Mouse (Mus musculus): ENCODE results near the gene Uchl4. TPM values are rescaled to one million over a fixed set of nuclear protein-coding genes. Genes with fewer than 3 reads are reported as not detected.
"Not testable (repeated sequence)": the region's sequence is repeated elsewhere in the genome, so short reads cannot be mapped to it uniquely, and the experiment has no call there.

The Uchl4 gene
- polyA plus RNA-seq (2014; fragmentation: Nextera tagmentation; extraction: Ambion mirVana), result 1.8 and 2.8 TPM in 2 replicates

DNA sequence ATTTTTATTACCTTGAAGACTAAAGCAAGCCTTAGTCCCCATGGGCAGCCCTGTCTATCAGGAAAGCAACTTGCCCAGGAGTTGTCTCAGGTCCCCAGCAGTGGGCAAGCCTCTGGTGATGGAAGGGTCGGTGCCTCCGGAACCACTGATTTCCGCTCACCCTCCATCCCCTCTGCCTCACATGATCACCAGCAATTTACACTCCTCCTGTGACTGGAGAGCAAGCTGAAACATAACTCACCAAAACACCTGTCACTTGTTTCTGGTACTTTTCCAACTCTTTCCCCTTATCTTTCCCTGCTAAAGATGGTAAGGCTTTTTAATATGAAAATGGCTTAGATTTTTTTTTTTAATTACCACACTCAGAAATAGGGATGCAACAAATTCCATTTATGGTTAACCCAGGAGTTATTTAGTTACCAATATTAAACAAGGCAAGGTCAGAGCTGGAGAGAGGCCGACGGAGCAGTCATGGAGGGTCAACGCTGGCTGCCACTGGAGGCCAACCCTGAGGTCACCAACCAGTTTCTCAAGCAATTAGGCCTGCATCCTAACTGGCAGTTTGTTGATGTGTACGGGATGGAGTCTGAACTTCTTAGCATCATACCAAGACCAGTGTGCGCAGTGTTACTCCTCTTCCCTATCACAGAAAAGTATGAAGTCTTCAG, at the start of gene Uchl4:
TSS of gene Uchl4 (plus strand) at position 434 of the 668 bp plus-strand sequence.
- Histone ChIP-seq H3K27ac (replicated peaks in 1 of 2; ENCODE audit: control insufficient read depth in 1 of 2, insufficient read depth in 1 of 2, low read depth in 2 of 2, low read length in 2 of 2) (peak within 1 kb of the TSS in 1 of 2 experiments; percentile 39; a peak in 1 of 4 replicates), H3K4me2 (ENCODE audit: low read length) (no peak within 1 kb of the TSS), H3K9me3 (ENCODE audit: control insufficient read depth, low read length) (no peaks in the 10 kb centered on the region), H3K36me3 (ENCODE audit: control insufficient read depth, insufficient read depth, low read length) (peaks cover 5% of the 10 kb centered on the region; the same call in 1 of the 2 replicates), H3K4me1 (ENCODE audit: control insufficient read depth in 2 of 2, insufficient read depth in 2 of 2, low read length in 2 of 2) (peaks cover 9 to 21% of the 10 kb centered on the region in 2 experiments), H3K27me3 (ENCODE audit: control insufficient read depth, insufficient read depth, low read length) (no peaks in the 10 kb centered on the region), H3K4me3 (ENCODE audit: control insufficient read depth in 1 of 2, insufficient read depth in 1 of 2, low read depth in 1 of 2, low read length in 2 of 2) (no peak within 1 kb of the TSS), H3K9ac (ENCODE audit: low read length) (no peak within 1 kb of the TSS)
- no peak for ATAC-seq (ENCODE audit: insufficient number of reproducible peaks, insufficient read depth, low FRiP score, low read depth)
- 91% methylated on average over 8 of the region's 8 CpGs for WGBS

DNA sequence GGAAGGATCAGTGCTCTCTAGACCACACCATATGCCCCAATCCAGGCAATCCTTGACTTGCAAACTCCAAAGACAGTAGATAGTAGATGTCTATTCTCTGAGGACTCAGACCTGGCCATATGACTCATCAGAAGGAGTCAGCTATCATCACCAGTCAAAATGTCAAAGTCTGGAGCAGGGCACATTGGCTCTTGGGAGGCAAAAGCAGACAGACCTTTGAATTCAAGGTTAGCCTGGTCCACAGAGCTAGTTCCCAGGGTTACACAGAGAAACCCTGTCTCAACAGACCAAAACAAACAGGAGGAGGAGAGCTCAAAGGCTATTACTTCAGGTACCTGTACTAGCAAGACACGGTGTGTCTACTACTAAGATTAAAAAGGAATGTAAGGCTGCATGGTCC, 41.1 kb upstream of the Uchl4 start:
- no peak for ATAC-seq (ENCODE audit: insufficient number of reproducible peaks, insufficient read depth, low FRiP score, low read depth)
- WGBS, result 85% methylated on average over 1 of the region's 1 CpGs
- no peak overlapping the region for H3K9ac ChIP-seq (ENCODE audit: low read length)
- H3K36me3 ChIP-seq (ENCODE audit: control insufficient read depth, insufficient read depth, low read length), result peaks cover 64% of the 10 kb centered on the region
- no peak overlapping the region for H3K27ac ChIP-seq (replicated peaks in 1 of 2; ENCODE audit: control insufficient read depth in 1 of 2, insufficient read depth in 1 of 2, low read depth in 2 of 2, low read length in 2 of 2)
- peaks cover 2 to 12% of the 10 kb centered on the region in 2 experiments; a peak in 2 of 4 replicates for H3K4me1 ChIP-seq (ENCODE audit: control insufficient read depth in 2 of 2, insufficient read depth in 2 of 2, low read length in 2 of 2)
- no peaks in the 10 kb centered on the region for H3K9me3 ChIP-seq (ENCODE audit: control insufficient read depth, low read length)
- H3K4me2 ChIP-seq (ENCODE audit: low read length), result no peak overlapping the region
- no peaks in the 10 kb centered on the region for H3K27me3 ChIP-seq (ENCODE audit: control insufficient read depth, insufficient read depth, low read length)
- H3K4me3 ChIP-seq (ENCODE audit: control insufficient read depth in 1 of 2, insufficient read depth in 1 of 2, low read depth in 1 of 2, low read length in 2 of 2), result no peak overlapping the region

DNA sequence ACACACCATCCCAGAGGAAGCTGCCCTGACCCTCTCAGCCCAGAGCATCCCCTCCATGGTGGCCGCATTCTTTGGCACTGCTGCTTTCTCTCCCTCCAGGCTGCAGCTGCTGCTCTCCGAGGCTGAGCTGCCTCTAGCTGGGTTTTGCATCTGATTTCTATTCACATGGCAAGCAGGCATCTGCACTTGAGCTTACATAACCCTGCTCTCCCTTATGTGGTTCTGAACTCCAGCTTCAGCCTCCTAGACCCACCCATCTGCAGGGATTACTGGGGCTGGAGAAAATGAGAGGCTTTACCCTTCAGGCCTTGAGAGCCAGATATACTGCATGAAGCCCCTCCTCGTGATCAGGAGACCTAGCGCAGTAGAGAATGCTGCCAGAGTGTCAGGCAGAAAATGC, 39.4 kb upstream of the Uchl4 start:
- H3K4me2 ChIP-seq (ENCODE audit: low read length), result no peak overlapping the region
- peak overlapping the region in 1 of 2 experiments; percentile 37; a peak in 1 of 4 replicates for H3K27ac ChIP-seq (replicated peaks in 1 of 2; ENCODE audit: control insufficient read depth in 1 of 2, insufficient read depth in 1 of 2, low read depth in 2 of 2, low read length in 2 of 2)
- H3K9ac ChIP-seq (ENCODE audit: low read length), result no peak overlapping the region
- H3K4me3 ChIP-seq (ENCODE audit: control insufficient read depth in 1 of 2, insufficient read depth in 1 of 2, low read depth in 1 of 2, low read length in 2 of 2), result no peak overlapping the region
- H3K4me1 ChIP-seq (ENCODE audit: control insufficient read depth in 2 of 2, insufficient read depth in 2 of 2, low read length in 2 of 2), result peaks cover 2 to 12% of the 10 kb centered on the region in 2 experiments; a peak in 2 of 4 replicates
- no peaks in the 10 kb centered on the region for H3K9me3 ChIP-seq (ENCODE audit: control insufficient read depth, low read length)
- peaks cover 53% of the 10 kb centered on the region for H3K36me3 ChIP-seq (ENCODE audit: control insufficient read depth, insufficient read depth, low read length)
- ATAC-seq (ENCODE audit: insufficient number of reproducible peaks, insufficient read depth, low FRiP score, low read depth), result no peak
- 48% methylated on average over 4 of the region's 4 CpGs for WGBS
- H3K27me3 ChIP-seq (ENCODE audit: control insufficient read depth, insufficient read depth, low read length), result no peaks in the 10 kb centered on the region

DNA sequence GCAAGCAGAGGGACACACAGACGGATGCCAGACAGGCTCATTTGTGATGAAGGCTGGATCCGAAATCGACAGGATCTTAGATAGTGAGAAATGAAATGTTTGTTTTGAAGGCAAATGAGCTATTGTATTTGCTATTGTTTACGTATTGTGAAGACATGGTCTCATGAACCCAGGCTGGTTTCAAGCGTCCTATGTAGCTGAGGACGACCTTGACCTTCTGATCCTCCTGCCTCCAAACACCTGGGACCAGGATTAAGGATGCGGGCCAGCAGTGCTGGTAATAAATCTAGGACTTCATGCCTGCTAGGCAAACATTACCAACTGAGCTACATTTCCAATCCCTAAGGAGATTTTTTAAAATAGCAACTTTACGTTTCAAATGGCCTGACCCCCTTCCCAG, 37.5 kb upstream of the Uchl4 start:
- H3K9ac ChIP-seq (ENCODE audit: low read length), result no peak overlapping the region
- peaks cover 2 to 12% of the 10 kb centered on the region in 2 experiments; a peak in 2 of 4 replicates for H3K4me1 ChIP-seq (ENCODE audit: control insufficient read depth in 2 of 2, insufficient read depth in 2 of 2, low read length in 2 of 2)
- no peaks in the 10 kb centered on the region for H3K9me3 ChIP-seq (ENCODE audit: control insufficient read depth, low read length)
- H3K4me2 ChIP-seq (ENCODE audit: low read length), result no peak overlapping the region
- no peak for ATAC-seq (ENCODE audit: insufficient number of reproducible peaks, insufficient read depth, low FRiP score, low read depth)
- WGBS, result 89% methylated on average over 8 of the region's 8 CpGs
- no peak overlapping the region for H3K27ac ChIP-seq (replicated peaks in 1 of 2; ENCODE audit: control insufficient read depth in 1 of 2, insufficient read depth in 1 of 2, low read depth in 2 of 2, low read length in 2 of 2)
- no peaks in the 10 kb centered on the region for H3K27me3 ChIP-seq (ENCODE audit: control insufficient read depth, insufficient read depth, low read length)
- H3K36me3 ChIP-seq (ENCODE audit: control insufficient read depth, insufficient read depth, low read length), result peaks cover 47% of the 10 kb centered on the region
- no peak overlapping the region for H3K4me3 ChIP-seq (ENCODE audit: control insufficient read depth in 1 of 2, insufficient read depth in 1 of 2, low read depth in 1 of 2, low read length in 2 of 2)

DNA sequence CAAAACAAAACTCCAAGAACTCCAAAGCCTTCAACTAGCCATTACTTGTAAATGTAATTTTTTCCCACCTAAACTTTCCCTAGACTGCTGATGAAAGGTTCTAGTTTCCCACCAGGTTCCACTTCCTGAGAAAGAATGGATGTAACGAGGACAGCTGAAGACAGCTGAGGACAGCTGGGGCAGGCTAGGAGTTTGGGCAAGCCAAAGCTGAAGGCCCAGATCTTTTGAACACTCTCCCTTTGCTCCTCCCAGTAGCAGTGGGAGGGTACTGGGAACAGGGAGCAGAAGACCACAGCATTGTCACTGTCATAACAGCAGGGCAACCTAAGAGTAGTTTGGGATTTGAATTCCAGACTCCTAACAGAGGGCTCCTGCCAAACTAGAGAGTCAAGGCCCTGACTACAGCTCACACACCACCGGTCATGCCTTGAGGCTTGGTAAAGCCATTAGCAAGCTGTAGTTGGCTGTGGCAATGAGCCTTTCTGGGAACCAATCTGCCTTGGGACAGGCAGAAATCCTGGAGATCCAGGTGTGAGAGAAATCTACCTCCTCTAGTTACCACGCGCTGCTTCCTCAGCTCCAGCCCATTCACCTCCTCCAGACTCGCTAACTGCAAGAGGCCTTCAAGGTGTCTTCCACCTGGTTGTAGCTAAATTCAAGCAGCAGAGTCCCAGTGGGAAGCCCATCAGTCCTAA, 36.8 kb upstream of the Uchl4 start:
- WGBS, result 90% methylated on average over 5 of the region's 5 CpGs
- Histone ChIP-seq H3K27me3 (ENCODE audit: control insufficient read depth, insufficient read depth, low read length) (no peaks in the 10 kb centered on the region), H3K4me2 (ENCODE audit: low read length) (no peak overlapping the region), H3K27ac (replicated peaks in 1 of 2; ENCODE audit: control insufficient read depth in 1 of 2, insufficient read depth in 1 of 2, low read depth in 2 of 2, low read length in 2 of 2) (no peak overlapping the region), H3K4me3 (ENCODE audit: control insufficient read depth in 1 of 2, insufficient read depth in 1 of 2, low read depth in 1 of 2, low read length in 2 of 2) (no peak overlapping the region), H3K4me1 (ENCODE audit: control insufficient read depth in 2 of 2, insufficient read depth in 2 of 2, low read length in 2 of 2) (peaks cover 2 to 12% of the 10 kb centered on the region in 2 experiments; a peak in 2 of 4 replicates), H3K9me3 (ENCODE audit: control insufficient read depth, low read length) (no peaks in the 10 kb centered on the region), H3K36me3 (ENCODE audit: control insufficient read depth, insufficient read depth, low read length) (peaks cover 47% of the 10 kb centered on the region), H3K9ac (ENCODE audit: low read length) (no peak overlapping the region)
- no peak for ATAC-seq (ENCODE audit: insufficient number of reproducible peaks, insufficient read depth, low FRiP score, low read depth)

DNA sequence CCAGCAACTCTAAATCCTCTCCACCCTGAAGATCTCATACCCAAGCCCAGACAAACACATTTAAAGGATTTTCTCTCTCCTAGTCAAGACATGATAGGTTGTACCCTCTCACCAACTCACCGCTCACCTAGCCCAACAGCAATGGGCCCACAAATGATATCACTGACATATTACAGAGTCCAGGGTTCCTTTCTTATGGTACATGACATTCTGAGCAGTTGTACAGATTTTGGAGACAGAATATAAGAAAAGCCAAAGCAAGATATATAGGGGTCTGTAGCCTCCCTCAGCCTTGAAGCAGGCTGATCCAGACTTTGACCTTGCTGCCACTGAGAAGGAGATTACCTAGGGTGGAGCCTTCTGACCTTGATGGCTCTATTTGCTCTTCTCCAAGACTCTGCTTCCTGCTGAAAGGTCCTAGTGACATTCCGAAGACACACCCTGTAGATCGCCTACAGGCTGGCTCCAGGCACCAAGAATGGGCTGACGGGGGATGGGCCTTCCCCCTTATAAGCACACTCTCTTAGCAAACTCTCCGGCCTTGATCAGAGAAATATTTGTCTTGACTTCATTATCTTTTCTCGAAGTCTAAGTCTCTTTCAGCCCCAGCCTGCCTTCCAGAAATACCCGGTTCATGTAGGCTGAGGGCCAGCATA, 36.1 kb upstream of the Uchl4 start:
- H3K27me3 ChIP-seq (ENCODE audit: control insufficient read depth, insufficient read depth, low read length); H3K9ac ChIP-seq (ENCODE audit: low read length); H3K4me3 ChIP-seq (ENCODE audit: control insufficient read depth in 1 of 2, insufficient read depth in 1 of 2, low read depth in 1 of 2, low read length in 2 of 2); ATAC-seq (ENCODE audit: insufficient number of reproducible peaks, insufficient read depth, low FRiP score, low read depth); H3K27ac ChIP-seq (replicated peaks in 1 of 2; ENCODE audit: control insufficient read depth in 1 of 2, insufficient read depth in 1 of 2, low read depth in 2 of 2, low read length in 2 of 2); H3K4me2 ChIP-seq (ENCODE audit: low read length); H3K9me3 ChIP-seq (ENCODE audit: control insufficient read depth, low read length): not testable (repeated sequence)
- peaks cover 47% of the 10 kb centered on the region for H3K36me3 ChIP-seq (ENCODE audit: control insufficient read depth, insufficient read depth, low read length)
- 70% methylated on average over 7 of the region's 7 CpGs for WGBS
- peaks cover 2 to 12% of the 10 kb centered on the region in 2 experiments; a peak in 2 of 4 replicates for H3K4me1 ChIP-seq (ENCODE audit: control insufficient read depth in 2 of 2, insufficient read depth in 2 of 2, low read length in 2 of 2)

DNA sequence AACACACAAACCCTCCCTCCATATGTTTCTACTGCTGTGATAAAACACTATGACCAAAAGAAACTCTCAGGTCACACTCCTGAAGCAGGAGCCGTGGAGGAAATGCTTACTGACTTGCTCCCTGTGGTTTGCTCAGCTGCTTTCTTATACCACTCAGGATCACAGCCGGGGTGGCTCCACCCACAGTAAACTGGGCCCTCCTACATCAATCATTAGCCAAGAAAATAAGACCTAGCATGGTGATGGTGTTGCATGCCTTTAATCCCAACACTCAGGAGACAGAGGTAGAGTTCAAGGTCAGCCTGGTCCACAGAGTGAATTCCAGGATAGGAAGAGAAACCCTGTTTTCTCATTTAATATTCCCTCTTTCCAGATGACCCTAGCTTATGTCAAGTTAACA, 35.1 kb upstream of the Uchl4 start:
- H3K36me3 ChIP-seq (ENCODE audit: control insufficient read depth, insufficient read depth, low read length), result peaks cover 49% of the 10 kb centered on the region
- WGBS, result 85% methylated on average over 2 of the region's 2 CpGs
- no peak for ATAC-seq (ENCODE audit: insufficient number of reproducible peaks, insufficient read depth, low FRiP score, low read depth)

More for the DNA sequence above, 35.1 kb upstream of the Uchl4 start:
- Histone ChIP-seq H3K4me2 (ENCODE audit: low read length) (no peak overlapping the region), H3K9me3 (ENCODE audit: control insufficient read depth, low read length) (no peaks in the 10 kb centered on the region), H3K27me3 (ENCODE audit: control insufficient read depth, insufficient read depth, low read length) (no peaks in the 10 kb centered on the region), H3K27ac (replicated peaks in 1 of 2; ENCODE audit: control insufficient read depth in 1 of 2, insufficient read depth in 1 of 2, low read depth in 2 of 2, low read length in 2 of 2) (no peak overlapping the region), H3K4me1 (ENCODE audit: control insufficient read depth in 2 of 2, insufficient read depth in 2 of 2, low read length in 2 of 2) (peaks cover 2 to 12% of the 10 kb centered on the region in 2 experiments; a peak in 2 of 4 replicates), H3K9ac (ENCODE audit: low read length) (no peak overlapping the region), H3K4me3 (ENCODE audit: control insufficient read depth in 1 of 2, insufficient read depth in 1 of 2, low read depth in 1 of 2, low read length in 2 of 2) (no peak overlapping the region)
